Mouse (Mus musculus) testis, adult 2 months (tissue): ENCODE data around the gene Trip6.

Source experiments
- CTCF ChIP-seq: fragments of 200-500 bp; IDR thresholded peaks from 2 replicates; pipeline ENCODE4 v1.5.1; 2012; ENCODE audit warnings: low read depth, mild to moderate bottlenecking, inconsistent platforms, low read length, moderate library complexity; ENCODE audit not compliant: control insufficient read depth, insufficient read depth, insufficient replicate concordance
- POLR2A ChIP-seq: fragments of 200-500 bp; IDR thresholded peaks from 2 replicates; pipeline ENCODE4 v1.6.1; 2012; ENCODE audit warnings: low read depth, mild to moderate bottlenecking, inconsistent platforms, low read length, moderate library complexity; ENCODE audit not compliant: control insufficient read depth

DNA sequence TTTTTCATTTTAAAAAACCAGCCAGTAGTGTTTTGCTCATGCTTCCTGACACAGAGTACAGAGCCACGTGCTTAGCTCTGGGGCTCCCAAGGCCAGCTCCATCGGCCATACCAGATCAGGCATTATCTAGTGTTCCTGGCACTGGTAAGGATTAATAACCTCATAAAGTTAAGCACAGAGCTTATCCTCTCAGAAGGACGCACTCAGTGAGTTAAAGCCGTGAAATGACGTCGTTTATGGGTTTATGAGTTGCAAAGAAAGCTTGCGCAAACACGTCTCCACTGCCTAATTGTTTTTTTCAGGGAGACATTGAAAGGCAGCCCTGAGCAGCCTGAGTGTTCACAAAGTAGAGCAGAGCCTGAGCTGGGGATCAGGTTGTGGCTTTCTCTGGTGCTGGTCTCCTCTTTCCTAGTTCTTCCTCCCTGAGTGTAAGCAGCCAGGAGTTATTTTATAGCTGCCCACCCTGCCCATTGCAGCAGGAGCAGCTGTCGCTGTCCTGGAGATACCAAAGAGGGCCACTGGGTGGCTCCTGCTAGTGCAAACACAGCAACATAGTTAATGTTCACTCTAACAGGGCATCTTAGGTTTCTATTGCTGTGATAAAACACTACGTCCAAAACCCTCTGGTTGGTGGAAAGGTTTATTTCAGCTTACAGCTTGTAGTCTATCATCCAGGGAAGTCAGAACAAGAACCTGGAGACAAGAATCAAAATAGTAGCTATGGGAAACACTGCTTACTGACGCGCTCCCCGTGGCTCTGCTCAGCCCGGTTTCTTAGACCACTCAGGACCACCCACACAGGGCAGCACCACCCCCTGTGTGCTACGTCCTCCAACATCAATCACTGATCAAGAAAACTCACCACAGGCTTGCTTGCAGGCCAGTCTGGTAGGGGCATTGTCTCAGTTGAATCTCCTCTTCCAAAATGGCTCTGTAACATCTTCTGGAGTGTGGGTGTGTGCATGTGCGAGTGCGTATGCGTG, 36.6 kb downstream of the Trip6 start:
- TF ChIP-seq CTCF (peak; percentile 28; the same call in 1 of the 2 replicates), POLR2A (no peak)
